8 mouse cellular contexts compared by ENCODE assay signal in genomic region chr12:71197671-71198070, GRCm38 (mm10).
DNase-seq lines count a peak whose midpoint lies in the region; ATAC-seq and TF ChIP-seq lines count a peak whose summit lies in the region.

No protein-coding gene starts in this region.

- intact Hi-C loops in gastrocnemius, postnatal 36 days (cut with DNase I): loop anchor here (2.0 kb wide), 1 partner anchor 511 kb away; no protein-coding TSS in a partner anchor

- no peak overlapping the region for H3K4me2 ChIP-seq in intestine, postnatal 0 days (replicated peaks; ENCODE audit: low read depth)
- H3K4me2 ChIP-seq in intestine, embryonic 15.5 days (replicated peaks): no peak overlapping the region

- peaks cover 14% of the 10 kb centered on the region; the same call in 1 of the 2 replicates for H3K36me3 ChIP-seq in intestine, postnatal 0 days (ENCODE audit: control insufficient read depth, insufficient read depth)
- peaks cover 11% of the 10 kb centered on the region; the same call in 1 of the 2 replicates for H3K36me3 ChIP-seq in intestine, embryonic 15.5 days

- 58% methylated on average over 3 of the region's 3 CpGs for WGBS in intestine, postnatal 0 days
- WGBS in intestine, embryonic 15.5 days: 62% methylated on average over 3 of the region's 3 CpGs

- H3K4me3 ChIP-seq in intestine, postnatal 0 days (ENCODE audit: low read depth, low read length): no peak overlapping the region
- no peak overlapping the region for H3K4me3 ChIP-seq in intestine, embryonic 15.5 days (replicated peaks)

- no peaks in the 10 kb centered on the region for H3K4me1 ChIP-seq in intestine, postnatal 0 days (replicated peaks; ENCODE audit: control insufficient read depth, insufficient read depth, low read length)
- 0 out of 2 replicates have a peak, but pooled peaks cover 3% of the 10 kb centered on the region for H3K4me1 ChIP-seq in intestine, embryonic 15.5 days (replicated peaks)

- H3K27ac ChIP-seq in intestine, postnatal 0 days (ENCODE audit: low read depth, low read length): no peak overlapping the region
- H3K27ac ChIP-seq in intestine, embryonic 15.5 days: no peak overlapping the region

- ATAC-seq in intestine, postnatal 0 days: no peak
- ATAC-seq in intestine, embryonic 15.5 days: no peak

- no peak overlapping the region for H3K9ac ChIP-seq in intestine, postnatal 0 days (ENCODE audit: low read depth, low read length)
- H3K9ac ChIP-seq in intestine, embryonic 15.5 days: no peak overlapping the region

- no peaks in the 10 kb centered on the region for H3K9me3 ChIP-seq in intestine, postnatal 0 days (ENCODE audit: control insufficient read depth)
- H3K9me3 ChIP-seq in intestine, embryonic 15.5 days: no peaks in the 10 kb centered on the region

- H3K27me3 ChIP-seq in intestine, postnatal 0 days (replicated peaks; ENCODE audit: control insufficient read depth, insufficient read depth, low read length): no peaks in the 10 kb centered on the region
- no peaks in the 10 kb centered on the region for H3K27me3 ChIP-seq in intestine, embryonic 15.5 days (replicated peaks)

- peak; percentile 26 to 39 for DNase-seq in right cerebral cortex, adult 2 months (ENCODE audit: low spot score in 2 of 2)
- DNase-seq in right cerebral cortex, postnatal 4 days: no peak
- DNase-seq in embryo, embryonic 10.5 days (ENCODE audit: low spot score): peak; percentile 60
- peak; percentile 16 for DNase-seq in thymus, postnatal 25 days
- DNase-seq in testis, postnatal 10 days (ENCODE audit: low spot score): no peak
- DNase-seq in gastrocnemius, postnatal 36 days: no peak

- TF ChIP-seq CTCF in intestine, postnatal 0 days (IDR thresholded peaks at IDR 0.05; ENCODE audit: low read depth): peak; percentile 72

Comparison
In these comparisons a context has a peak if more than half of its experiments do, and no peak if none do; other contexts are left out.
1. DNase-seq: peak in right cerebral cortex, adult 2 months (2 of 2), embryo, embryonic 10.5 days (single experiment) and thymus, postnatal 25 days (single experiment); none in right cerebral cortex, postnatal 4 days (single experiment), testis, postnatal 10 days (single experiment) and gastrocnemius, postnatal 36 days (0 of 2).